Mouse (Mus musculus) liver, postnatal 0 days (tissue): ENCODE measurements around the gene Pdik1l.

ENCODE experiments used
- CTCF ChIP-seq: sonication (generic); IDR thresholded peaks from 2 replicates; pipeline ENCODE4 v1.5.1; 2016; ENCODE audit warnings: antibody characterized with exemption, low read depth
- EP300 ChIP-seq: IDR thresholded peaks from 2 replicates; pipeline ENCODE4 v1.6.1; 2016; ENCODE audit warnings: antibody characterized with exemption, low read depth, mild to moderate bottlenecking

DNA sequence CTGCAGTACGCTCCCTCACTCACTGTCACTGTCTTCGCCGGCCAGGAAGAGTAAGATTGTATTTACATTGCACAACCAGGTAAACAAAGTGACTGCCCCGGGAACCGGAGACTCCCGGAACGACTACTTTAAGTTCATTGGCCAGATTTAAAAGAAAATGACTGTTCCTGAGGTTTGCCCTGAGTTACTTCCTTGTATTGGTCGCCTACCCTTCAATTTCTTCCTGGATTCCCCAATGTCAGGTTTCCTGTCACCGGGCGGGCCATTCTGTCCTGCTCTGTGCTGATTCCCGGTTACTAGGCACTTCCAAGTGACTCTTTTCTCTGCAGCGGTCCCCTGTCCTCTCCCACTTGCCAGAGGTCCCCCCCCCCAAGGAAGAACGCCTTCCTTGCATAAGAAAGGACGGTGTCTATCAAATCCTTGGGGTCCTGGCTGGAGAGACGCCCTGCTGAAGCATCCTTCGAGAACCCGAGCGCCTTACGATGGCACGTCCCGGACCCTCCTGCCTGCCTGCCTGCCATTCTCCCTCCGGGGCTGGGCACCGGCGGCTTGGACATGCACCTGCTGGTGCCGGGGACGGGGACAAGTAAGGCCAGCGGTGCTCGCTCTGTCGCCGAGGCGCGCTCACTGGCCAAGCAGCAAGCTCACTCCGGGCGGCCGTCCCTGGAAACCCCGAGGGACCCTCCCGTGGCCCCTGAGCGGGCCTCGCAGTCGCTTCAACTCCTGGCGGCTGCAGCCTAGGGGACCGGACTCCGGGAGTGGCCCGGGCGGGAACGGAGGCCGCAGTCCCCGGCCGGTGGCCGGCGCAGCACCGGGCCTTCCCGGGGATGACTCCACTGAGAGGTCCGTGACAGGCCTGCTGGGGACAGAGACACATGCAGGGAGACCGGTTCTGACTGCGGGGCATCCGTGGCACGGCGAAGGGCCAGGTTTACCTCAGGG is 1.2 kb downstream of the Pdik1l start:
- no peak for TF ChIP-seq CTCF
- TF ChIP-seq EP300: no peak
